Mouse (Mus musculus) ES-Bruce4 (cell line): ENCODE data around the gene Golgb1. TPM values are rescaled to one million over a fixed set of nuclear protein-coding genes. Genes with fewer than 3 reads are reported as not detected.

Experiments
- H3K27ac ChIP-seq: 2 replicates; pipeline ENCODE4 v1.5.1; 2012; ENCODE audit warnings: low read length, inconsistent platforms; ENCODE audit not compliant: insufficient read depth
- H3K27me3 ChIP-seq: 2 replicates; pipeline ENCODE4 v1.6.1; 2012; ENCODE audit warnings: mild to moderate bottlenecking, low read length, inconsistent platforms; ENCODE audit not compliant: control insufficient read depth, poor library complexity, insufficient read depth, severe bottlenecking
- H3K36me3 ChIP-seq: 2 replicates; pipeline ENCODE4 v1.6.1; 2012; ENCODE audit warnings: inconsistent platforms, mild to moderate bottlenecking, low read length, moderate library complexity; ENCODE audit not compliant: control insufficient read depth, poor library complexity, insufficient read depth, severe bottlenecking
- H3K4me1 ChIP-seq: one replicate; pipeline ENCODE4 v1.8.1; 2011; ENCODE audit warnings: low read length; ENCODE audit not compliant: control insufficient read depth, insufficient read depth
- H3K4me3 ChIP-seq: 2 replicates; pipeline ENCODE4 v1.5.1; 2011; ENCODE audit warnings: low read depth, mild to moderate bottlenecking, low read length
- H3K9ac ChIP-seq: 2 replicates; pipeline ENCODE4 v1.6.1; 2012; ENCODE audit warnings: low read depth, mild to moderate bottlenecking, inconsistent platforms; ENCODE audit not compliant: poor library complexity, severe bottlenecking
- H3K9me3 ChIP-seq: replicated peaks from 2 replicates; pipeline ENCODE4 v1.6.1; 2012; ENCODE audit warnings: mild to moderate bottlenecking, low read length, inconsistent platforms; ENCODE audit not compliant: control insufficient read depth, poor library complexity, insufficient read depth, severe bottlenecking
- CTCF ChIP-seq: IDR thresholded peaks from one replicate; pipeline ENCODE4 v1.8.1; 2011; ENCODE audit warnings: low read depth, low read length
- EP300 ChIP-seq: IDR thresholded peaks from 2 replicates; pipeline ENCODE4 v1.6.1; 2011; ENCODE audit warnings: low read depth, low read length; ENCODE audit not compliant: insufficient read depth
- POLR2A ChIP-seq: IDR thresholded peaks from one replicate; pipeline ENCODE4 v1.8.1; 2011; ENCODE audit warnings: low read length; ENCODE audit not compliant: insufficient read depth
- polyA plus RNA-seq: library from polyadenylated mRNA; stranded (reverse); fragments of >200 nt; gene quantifications from 2 replicates; pipeline ENCODE4 v1.2.4, GENCODE M21; 2011; ENCODE audit warnings: low read depth; ENCODE audit not compliant: missing spikeins, insufficient read depth, insufficient read length

Golgb1 gene
- polyA plus RNA-seq, 1 experiment: 67.5 TPM

DNA sequence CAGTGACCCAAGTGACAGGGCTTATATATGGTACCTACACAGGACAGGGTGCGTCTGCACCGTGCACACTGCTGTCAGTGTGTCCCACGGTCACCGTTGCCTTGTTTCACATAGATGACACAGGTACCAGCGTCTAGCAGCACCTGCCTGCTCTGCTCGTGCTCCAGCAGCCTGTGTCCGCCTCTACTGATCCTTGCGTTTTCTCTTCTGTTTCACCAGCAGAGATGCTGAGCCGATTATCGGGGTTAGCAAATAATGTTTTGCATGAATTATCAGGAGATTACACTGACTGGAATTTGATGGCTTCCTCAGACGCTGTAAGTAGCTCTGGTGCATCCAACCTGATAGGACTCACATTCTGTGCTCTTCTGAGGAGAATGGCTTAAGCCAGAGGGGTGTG lies 11.0 kb downstream of the Golgb1 start:
- Histone ChIP-seq H3K27me3 (no peaks in the 10 kb centered on the region), H3K36me3 (0 out of 2 replicates have a peak, but pooled peaks cover 2% of the 10 kb centered on the region), H3K4me1 (no peaks in the 10 kb centered on the region), H3K9me3 (no peaks in the 10 kb centered on the region), H3K4me3 (no peak overlapping the region), H3K9ac (no peak overlapping the region), H3K27ac (no peak overlapping the region)
- TF ChIP-seq POLR2A (no peak), EP300 (no peak), CTCF (no peak)

DNA sequence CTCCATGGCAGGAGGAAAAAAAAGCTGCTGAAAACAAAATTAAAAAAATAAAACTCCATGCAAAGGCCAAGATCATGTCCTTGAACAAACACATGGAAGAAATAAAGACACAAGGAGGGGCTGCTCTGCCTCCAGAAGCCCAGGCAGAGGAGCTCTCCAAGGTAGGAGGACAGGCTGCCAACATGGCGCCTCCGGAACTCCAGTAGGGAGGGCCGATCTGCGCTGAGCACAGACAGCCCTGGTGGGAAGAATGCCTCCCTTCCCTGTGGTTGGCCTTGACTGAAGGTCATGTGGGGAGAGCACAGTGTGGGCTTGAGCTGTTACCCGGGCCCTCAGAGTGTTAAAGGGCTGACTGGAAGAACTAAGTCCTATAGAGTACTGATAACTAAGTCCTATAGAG lies 12.6 kb downstream of the Golgb1 start:
- Histone ChIP-seq H3K4me3 (no peak overlapping the region), H3K9ac (no peak overlapping the region), H3K27ac (no peak overlapping the region), H3K27me3 (no peaks in the 10 kb centered on the region), H3K4me1 (no peaks in the 10 kb centered on the region), H3K9me3 (no peaks in the 10 kb centered on the region), H3K36me3 (0 out of 2 replicates have a peak, but pooled peaks cover 2% of the 10 kb centered on the region)
- TF ChIP-seq EP300 (no peak), CTCF (peak; percentile 8)

DNA sequence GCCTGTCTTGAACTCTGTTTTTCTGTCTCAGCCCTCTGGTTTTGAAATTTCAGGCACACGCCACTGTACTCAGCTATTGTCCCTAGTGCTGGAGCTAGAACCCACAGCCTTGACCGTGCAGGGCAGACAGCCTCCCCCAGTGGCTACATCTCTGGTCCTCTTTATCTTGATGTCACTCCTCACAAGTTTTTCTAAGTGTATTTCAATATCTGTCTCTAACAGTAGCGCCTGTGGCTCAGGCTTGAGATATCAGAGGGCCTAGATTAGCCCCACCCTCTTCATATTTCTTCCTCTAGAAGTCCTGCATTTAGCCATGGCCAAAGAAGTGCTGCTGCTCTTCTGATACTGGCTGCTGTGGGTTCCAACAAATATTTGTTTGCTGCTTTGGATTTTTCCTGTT lies 15.6 kb downstream of the Golgb1 start:
- Histone ChIP-seq H3K27ac (no peak overlapping the region), H3K4me3 (no peak overlapping the region), H3K27me3 (no peaks in the 10 kb centered on the region), H3K9ac (no peak overlapping the region), H3K4me1 (no peaks in the 10 kb centered on the region), H3K9me3 (no peaks in the 10 kb centered on the region), H3K36me3 (0 out of 2 replicates have a peak, but pooled peaks cover 2% of the 10 kb centered on the region)
- TF ChIP-seq CTCF (no peak), POLR2A (no peak), EP300 (no peak)

DNA sequence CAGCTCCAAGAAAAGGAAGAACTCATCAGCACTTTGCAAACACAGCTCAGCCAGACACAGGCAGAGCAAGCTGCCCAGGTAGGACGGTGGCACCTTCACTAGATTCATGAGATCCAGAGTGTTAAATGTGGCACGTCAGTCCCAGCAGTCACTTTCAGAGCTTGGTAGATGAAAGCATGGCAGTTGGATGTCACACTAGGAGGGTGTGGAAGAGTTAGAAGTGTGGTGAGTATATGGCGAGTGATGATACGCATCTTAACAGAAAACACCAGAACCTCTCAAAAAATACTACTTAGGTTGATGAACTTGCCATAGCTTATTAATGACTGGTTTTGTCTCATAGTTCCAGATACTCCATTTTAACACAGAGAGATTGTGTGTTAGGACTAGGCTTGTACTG lies 16.5 kb downstream of the Golgb1 start:
- H3K9ac ChIP-seq: no peak overlapping the region
- H3K4me1 ChIP-seq: no peaks in the 10 kb centered on the region
- no peaks in the 10 kb centered on the region for H3K36me3 ChIP-seq
- TF ChIP-seq POLR2A (no peak), CTCF (no peak)
- no peak overlapping the region for H3K27ac ChIP-seq
- H3K27me3 ChIP-seq: no peaks in the 10 kb centered on the region
- H3K4me3 ChIP-seq: no peak overlapping the region
- H3K9me3 ChIP-seq: no peaks in the 10 kb centered on the region

DNA sequence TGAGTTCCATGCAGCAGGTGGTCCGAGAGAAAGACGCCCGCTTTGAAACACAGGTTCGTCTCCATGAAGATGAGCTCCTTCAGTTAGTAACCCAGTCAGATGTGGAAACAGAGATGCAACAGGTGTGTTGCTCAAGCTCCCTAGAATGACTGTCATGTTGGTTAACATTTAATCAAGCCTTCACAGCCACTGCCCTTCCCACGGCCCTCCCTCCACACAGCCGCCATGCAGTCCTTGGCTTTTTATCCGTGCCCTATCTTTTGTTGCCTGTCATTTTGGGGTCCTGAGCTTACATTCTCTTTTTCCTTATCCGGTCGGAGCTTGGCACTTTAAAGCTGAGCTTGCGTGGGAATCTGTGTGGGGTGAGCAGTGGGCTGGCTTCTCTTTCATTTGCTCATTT lies 18.4 kb downstream of the Golgb1 start:
- Histone ChIP-seq H3K4me1 (no peaks in the 10 kb centered on the region), H3K9ac (no peak overlapping the region), H3K4me3 (no peak overlapping the region), H3K27ac (no peak overlapping the region), H3K9me3 (no peaks in the 10 kb centered on the region), H3K27me3 (no peaks in the 10 kb centered on the region), H3K36me3 (no peaks in the 10 kb centered on the region)
- TF ChIP-seq POLR2A: no peak
- no peak for TF ChIP-seq EP300
- no peak for TF ChIP-seq CTCF

DNA sequence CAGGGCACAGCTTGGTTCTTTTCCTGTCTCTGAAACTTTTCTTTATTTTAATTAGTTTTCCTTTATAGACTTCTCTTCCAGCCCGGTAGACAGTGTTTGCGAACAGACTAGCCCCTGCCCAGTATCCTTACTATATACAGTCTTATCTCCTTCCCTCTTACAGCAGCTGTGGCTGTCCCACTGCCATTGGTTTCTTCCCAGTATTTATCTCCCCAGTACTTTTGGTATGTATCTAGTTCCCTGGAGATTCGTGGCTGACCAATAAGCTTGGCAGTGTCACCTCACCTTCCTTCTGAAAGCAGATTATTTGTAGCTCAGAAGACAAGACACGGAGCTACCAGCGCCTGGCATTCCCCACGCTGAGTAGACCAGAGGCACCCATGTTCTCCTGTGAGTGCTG lies 21.8 kb downstream of the Golgb1 start:
- H3K36me3 ChIP-seq: peaks cover 5% of the 10 kb centered on the region; the same call in 1 of the 2 replicates
- no peak overlapping the region for H3K27ac ChIP-seq
- no peaks in the 10 kb centered on the region for H3K4me1 ChIP-seq
- H3K9ac ChIP-seq: no peak overlapping the region
- no peaks in the 10 kb centered on the region for H3K27me3 ChIP-seq
- no peaks in the 10 kb centered on the region for H3K9me3 ChIP-seq
- TF ChIP-seq CTCF (no peak), EP300 (no peak), POLR2A (no peak)
- no peak overlapping the region for H3K4me3 ChIP-seq

DNA sequence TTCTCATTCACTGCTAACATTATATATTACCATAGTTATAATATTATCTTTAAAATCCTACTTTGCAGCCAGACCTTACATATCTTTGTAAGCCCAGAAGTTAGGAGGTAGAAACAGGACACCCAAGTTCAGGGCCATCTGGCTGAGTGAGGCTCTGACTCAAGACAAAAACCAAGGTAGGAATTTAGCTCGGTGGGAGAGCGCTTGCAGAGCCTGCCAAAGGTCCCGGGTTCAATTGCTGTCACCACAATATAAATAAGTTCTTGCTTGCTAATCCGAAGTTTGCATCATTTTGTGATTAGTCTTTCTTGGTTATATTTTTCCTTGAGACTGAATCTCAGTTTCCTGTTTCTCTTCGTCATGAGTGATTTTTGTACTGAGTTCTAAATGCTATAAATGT lies 28.2 kb downstream of the Golgb1 start:
- no peak overlapping the region for H3K27ac ChIP-seq
- no peak overlapping the region for H3K4me3 ChIP-seq
- no peak overlapping the region for H3K9ac ChIP-seq
- no peak for TF ChIP-seq POLR2A
- no peak for TF ChIP-seq CTCF
- TF ChIP-seq EP300: no peak
- H3K4me1 ChIP-seq: no peaks in the 10 kb centered on the region
- 0 out of 2 replicates have a peak, but pooled peaks cover 3% of the 10 kb centered on the region for H3K9me3 ChIP-seq
- H3K36me3 ChIP-seq: peaks cover 14% of the 10 kb centered on the region
- no peaks in the 10 kb centered on the region for H3K27me3 ChIP-seq
